Mouse (Mus musculus): ENCODE results near the gene Lrmp.

GRCm38 (mm10) chr6:145193038-145193437 lies 77.6 kb downstream of the Lrmp start:
- TF ChIP-seq CTCF (IDR thresholded peaks at IDR 0.05; ENCODE audit: borderline replicate concordance, control insufficient read depth, extremely low read depth, insufficient read depth, low read length, poor library complexity), result no peak
- no peak for TF ChIP-seq POLR2A (IDR thresholded peaks at IDR 0.05; ENCODE audit: control insufficient read depth, extremely low read depth, insufficient read depth, low read length, poor library complexity)

Measured in thymus, adult 2 months (tissue).